Comparison of ENCODE assay signal across 9 mouse cellular contexts in genomic region chr6:90608186-90608585, GRCm38 (mm10). TPM values are rescaled to one million over a fixed set of nuclear protein-coding genes. Genes with fewer than 3 reads are reported as not detected.
A peak's percentile ranks its signal among the peaks of the same experiment; 100 is the strongest.
DNase-seq lines count a peak whose midpoint lies in the region; ATAC-seq lines count a peak whose summit lies in the region.
"Had no signal": no experiment of that assay in that cellular context is flagged by ENCODE, and none has a peak within 500 bp of the region (broad histone marks: within the 10 kb centered on the region; RNA-seq: fewer than 3 reads in every experiment).

No protein-coding gene starts in this region.

- no peaks in the 10 kb centered on the region for H3K9me3 ChIP-seq in midbrain, embryonic 11.5 days (ENCODE audit: control insufficient read depth, low read length)
- no peaks in the 10 kb centered on the region for H3K9me3 ChIP-seq in midbrain, embryonic 16.5 days (replicated peaks; ENCODE audit: control insufficient read depth, low read length, poor library complexity, severe bottlenecking)

- H3K27ac ChIP-seq in midbrain, embryonic 11.5 days (ENCODE audit: low read depth, low read length): no peak overlapping the region
- no peak overlapping the region for H3K27ac ChIP-seq in midbrain, embryonic 16.5 days (ENCODE audit: low read length)

- ATAC-seq in midbrain, embryonic 11.5 days (ENCODE audit: low FRiP score): no peak
- no peak for ATAC-seq in midbrain, embryonic 16.5 days
- peak; percentile 60 for ATAC-seq in megakaryocyte progenitor cell, adult 5-6 weeks (replicated peaks; ENCODE audit: poor library complexity)

- no peaks in the 10 kb centered on the region for H3K36me3 ChIP-seq in midbrain, embryonic 11.5 days (ENCODE audit: control insufficient read depth, insufficient read depth, low read length)
- H3K36me3 ChIP-seq in midbrain, embryonic 16.5 days (ENCODE audit: control insufficient read depth, insufficient read depth, low read length): no peaks in the 10 kb centered on the region

- WGBS in midbrain, embryonic 11.5 days: 59% methylated on average over 6 of the region's 6 CpGs
- WGBS in midbrain, embryonic 16.5 days: 73% methylated on average over 6 of the region's 6 CpGs

- no peak overlapping the region for H3K4me2 ChIP-seq in midbrain, embryonic 11.5 days
- H3K4me2 ChIP-seq in midbrain, embryonic 16.5 days (ENCODE audit: low read length): no peak overlapping the region

- no peak overlapping the region for H3K9ac ChIP-seq in midbrain, embryonic 11.5 days (ENCODE audit: low read length)
- no peak overlapping the region for H3K9ac ChIP-seq in midbrain, embryonic 16.5 days (ENCODE audit: low read depth, low read length)

- peaks cover 10% of the 10 kb centered on the region for H3K27me3 ChIP-seq in midbrain, embryonic 11.5 days (ENCODE audit: control insufficient read depth, insufficient read depth, low read length)
- H3K27me3 ChIP-seq in midbrain, embryonic 16.5 days (ENCODE audit: control insufficient read depth, insufficient read depth, low read depth, low read length): no peaks in the 10 kb centered on the region

- H3K4me1 ChIP-seq in midbrain, embryonic 11.5 days (ENCODE audit: control insufficient read depth, insufficient read depth, low read length): peaks cover 8% of the 10 kb centered on the region
- H3K4me1 ChIP-seq in midbrain, embryonic 16.5 days (ENCODE audit: control insufficient read depth, insufficient read depth, low read length): peaks cover 5% of the 10 kb centered on the region; the same call in 1 of the 2 replicates

- peak; percentile 66 for DNase-seq in adrenal gland, postnatal 10 days
- no peak for DNase-seq in adrenal gland, adult 18-20 months (ENCODE audit: low spot score in 2 of 2)
- peak; percentile 77 for DNase-seq in midbrain, embryonic 11.5 days (ENCODE audit: low spot score, missing footprints)
- DNase-seq in embryo, embryonic 11 days: peak; percentile 32
- DNase-seq in cerebellum, postnatal 4 days (ENCODE audit: low spot score in 2 of 2): no peak
- DNase-seq in neural tube, embryonic 10.5 days (ENCODE audit: extremely low spot score, low spot score): no peak
- DNase-seq: left cerebral cortex, postnatal 4 days had no signal

- H3K4me3 ChIP-seq in midbrain, embryonic 11.5 days (ENCODE audit: low read depth, low read length): no peak overlapping the region
- H3K4me3 ChIP-seq in midbrain, embryonic 16.5 days (ENCODE audit: low read depth, low read length): no peak overlapping the region

RNA-seq across cellular contexts. Expression of gene Slc41a3, which starts 3.7 kb away (rescaled TPM):
- total RNA-seq in adrenal gland, postnatal 10 days (2021): 10 to 100 TPM; 20.8 to 25.2 TPM
- 10 to 100 TPM; 29.1 to 67.6 TPM for total RNA-seq in adrenal gland, adult 18-20 months (2021)
- polyA plus RNA-seq in midbrain, embryonic 11.5 days (2014; fragmentation: Nextera tagmentation; extraction: Ambion mirVana): 2.7 and 3.0 TPM in 2 replicates
- polyA plus RNA-seq in midbrain, embryonic 16.5 days (2015; fragmentation: Nextera tagmentation; extraction: Ambion mirVana): 5.8 and 8.1 TPM in 2 replicates
- total RNA-seq in megakaryocyte progenitor cell, adult 5-6 weeks (2015): 3.3 and 6.4 TPM in 2 replicates
- total RNA-seq in megakaryocyte progenitor cell, adult 5-6 weeks (2017): 2.4 and 4.0 TPM in 2 replicates

Comparison
In these comparisons a context has a peak if more than half of its experiments do, and no peak if none do; other contexts are left out.
1. DNase-seq: peak in adrenal gland, postnatal 10 days (single experiment), midbrain, embryonic 11.5 days (single experiment) and embryo, embryonic 11 days (single experiment); none in adrenal gland, adult 18-20 months (0 of 2), cerebellum, postnatal 4 days (0 of 2) and neural tube, embryonic 10.5 days (single experiment).